Mouse (Mus musculus): ENCODE data around the gene Cox17.

The Cox17 gene

GRCm38 (mm10) chr16:38349881-38350280 lies 3.1 kb downstream of the Cox17 start:
- DNase-seq (ENCODE audit: low spot score) = no peak

- DNase-seq (ENCODE audit: low spot score) = no peak
Measured at GRCm38 (mm10) chr16:38350361-38350855, 3.6 kb downstream of the Cox17 start.

GRCm38 (mm10) chr16:38350939-38351338 lies 4.1 kb downstream of the Cox17 start:
- no peak for DNase-seq (ENCODE audit: low spot score)

GRCm38 (mm10) chr16:38352031-38352430 lies 5.2 kb downstream of the Cox17 start:
- DNase-seq (ENCODE audit: low spot score) = no peak

- no peak for DNase-seq (ENCODE audit: low spot score)
Measured at GRCm38 (mm10) chr16:38352851-38353250, 6.1 kb downstream of the Cox17 start.

GRCm38 (mm10) chr16:38353642-38354041 lies 6.9 kb downstream of the Cox17 start:
- DNase-seq (ENCODE audit: low spot score) = no peak

- DNase-seq (ENCODE audit: low spot score) = no peak
Measured at GRCm38 (mm10) chr16:38354185-38354913, 7.6 kb downstream of the Cox17 start.

- DNase-seq (ENCODE audit: low spot score) = no peak
Measured at GRCm38 (mm10) chr16:38358256-38358812, 11.5 kb downstream of the Cox17 start.

GRCm38 (mm10) chr16:38359241-38359640 lies 12.4 kb downstream of the Cox17 start:
- no peak for DNase-seq (ENCODE audit: low spot score)

GRCm38 (mm10) chr16:38359857-38360256 lies 13.1 kb downstream of the Cox17 start:
- DNase-seq (ENCODE audit: low spot score) = no peak

- DNase-seq (ENCODE audit: low spot score) = no peak
Measured at GRCm38 (mm10) chr16:38360317-38360716, 13.5 kb downstream of the Cox17 start.

GRCm38 (mm10) chr16:38361933-38362332 lies 15.1 kb downstream of the Cox17 start, which contains the start of gene Popdc2:
Gene Popdc2 (plus strand): TSS chr16:38362209.
- no peak for DNase-seq (ENCODE audit: low spot score)

GRCm38 (mm10) chr16:38362493-38363255 lies 15.9 kb downstream of the Cox17 start:
- DNase-seq (ENCODE audit: low spot score) = no peak

GRCm38 (mm10) chr16:38363256-38363595 lies 16.4 kb downstream of the Cox17 start:
- DNase-seq (ENCODE audit: low spot score) = no peak

- DNase-seq (ENCODE audit: low spot score) = no peak
Measured at GRCm38 (mm10) chr16:38363657-38364056, 16.9 kb downstream of the Cox17 start.

GRCm38 (mm10) chr16:38365390-38365789 lies 18.6 kb downstream of the Cox17 start:
- DNase-seq (ENCODE audit: low spot score) = no peak

GRCm38 (mm10) chr16:38366231-38366630 lies 19.4 kb downstream of the Cox17 start:
- no peak for DNase-seq (ENCODE audit: low spot score)

- no peak for DNase-seq (ENCODE audit: low spot score)
Measured at GRCm38 (mm10) chr16:38368336-38368735, 21.5 kb downstream of the Cox17 start.

GRCm38 (mm10) chr16:38369000-38369399 lies 22.2 kb downstream of the Cox17 start:
- no peak for DNase-seq (ENCODE audit: low spot score)

GRCm38 (mm10) chr16:38369431-38369830 lies 22.6 kb downstream of the Cox17 start:
- DNase-seq (ENCODE audit: low spot score) = no peak

GRCm38 (mm10) chr16:38369992-38370484 lies 23.2 kb downstream of the Cox17 start:
- DNase-seq (ENCODE audit: low spot score) = no peak

GRCm38 (mm10) chr16:38370633-38371374 lies 24.0 kb downstream of the Cox17 start:
- no peak for DNase-seq (ENCODE audit: low spot score)

Measured in spleen, adult 12 weeks (tissue).